Mouse (Mus musculus): ENCODE measurements around the gene Pbrm1.

Pbrm1 gene

GRCm38 (mm10) chr14:31166827-31167226 lies 147.9 kb downstream of the Pbrm1 start:
- no peak for DNase-seq (ENCODE audit: low read depth, low spot score)

DNA sequence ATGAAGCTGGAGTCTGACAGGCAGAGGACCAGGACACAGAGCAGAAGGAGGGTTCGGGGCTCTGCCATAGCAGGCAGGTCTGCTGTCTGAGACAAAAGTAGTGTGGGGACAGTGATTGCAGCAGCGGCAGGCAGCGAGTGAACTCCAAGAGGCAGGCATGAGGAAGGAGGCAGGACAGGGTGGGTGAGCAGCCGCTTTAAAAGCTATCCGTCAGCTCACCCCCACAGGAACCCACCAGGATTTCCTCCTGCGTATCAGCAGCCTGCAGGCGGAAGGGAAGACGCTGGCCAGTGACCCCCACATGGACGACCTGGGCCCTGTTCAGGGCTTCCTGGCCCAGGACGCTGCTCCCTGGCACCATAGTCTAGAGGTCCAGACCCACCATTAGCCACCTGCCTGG lies 149.5 kb downstream of the Pbrm1 start, which contains the start of gene Stab1:
Stab1 (minus strand) TSS at position 217 of the 400 bp plus-strand sequence.
- no peak for DNase-seq (ENCODE audit: low read depth, low spot score)

DNA sequence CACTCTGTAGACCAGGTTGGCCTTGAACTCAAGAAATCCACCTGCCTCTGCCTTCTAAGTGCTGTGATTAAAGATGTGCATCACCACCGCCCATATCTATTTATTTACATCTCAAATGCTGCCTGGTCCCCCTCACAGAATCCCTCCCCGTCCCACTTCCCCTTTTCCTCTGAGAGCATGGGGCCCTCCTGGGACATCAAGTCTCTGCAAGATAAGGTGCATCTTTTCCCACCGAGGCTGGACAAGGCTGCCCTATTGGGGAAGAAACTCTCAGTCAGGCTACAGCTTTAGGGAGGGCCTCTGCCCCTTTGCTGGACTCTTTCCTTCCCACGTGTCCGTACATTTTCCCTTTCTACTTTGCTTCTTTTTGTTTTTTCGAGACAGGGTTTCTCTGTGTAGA lies 150.6 kb downstream of the Pbrm1 start:
- no peak for DNase-seq (ENCODE audit: low read depth, low spot score)

DNA sequence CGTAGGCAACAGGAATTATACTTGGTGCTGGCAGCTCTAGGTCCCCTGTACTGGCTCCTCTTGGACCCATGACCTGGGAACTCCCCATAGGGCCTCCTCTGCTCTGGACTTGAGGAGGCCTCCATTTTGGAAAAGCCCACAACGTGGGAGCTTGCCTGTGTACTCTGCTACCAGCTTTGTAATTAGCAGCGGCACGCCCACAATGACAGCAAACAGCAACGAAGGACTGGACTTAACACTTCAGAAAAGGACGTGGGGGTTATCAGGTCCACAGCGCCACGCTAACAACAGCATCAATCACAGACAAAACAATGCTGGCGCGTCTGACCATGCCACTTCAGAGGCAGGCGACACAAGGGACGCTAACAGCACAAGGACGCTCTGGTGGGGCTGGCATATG lies 152.0 kb downstream of the Pbrm1 start:
- DNase-seq (ENCODE audit: low read depth, low spot score) = no peak

Measured in forelimb bud, embryonic 11.5 days (tissue).